Mouse (Mus musculus) ES-E14 (cell line): ENCODE measurements around the gene Kxd1.

Experiments
- CHD2 ChIP-seq: IDR thresholded peaks from 2 replicates; pipeline ENCODE4 v1.6.1; 2014; ENCODE audit warnings: mild to moderate bottlenecking, low read depth, low read length, inconsistent platforms
- HCFC1 ChIP-seq: IDR thresholded peaks from 2 replicates; pipeline ENCODE4 v1.6.1; 2012; ENCODE audit warnings: low read length, inconsistent platforms, borderline replicate concordance; ENCODE audit not compliant: insufficient read depth
- ZC3H11A ChIP-seq: IDR thresholded peaks from 2 replicates; pipeline ENCODE4 v1.6.1; 2012; ENCODE audit warnings: low read depth, mild to moderate bottlenecking, inconsistent platforms, low read length, borderline replicate concordance
- ZNF384 ChIP-seq: IDR thresholded peaks from 2 replicates; pipeline ENCODE4 v1.6.1; 2012; ENCODE audit warnings: low read depth, low read length, inconsistent platforms

GRCm38 (mm10) chr8:70500386-70501301 is 27.1 kb downstream of the Kxd1 start:
- TF ChIP-seq CHD2: no peak
- no peak for TF ChIP-seq ZNF384
- TF ChIP-seq HCFC1: no peak
- TF ChIP-seq ZC3H11A: no peak
